Mouse (Mus musculus) forebrain, embryonic 15.5 days (tissue): ENCODE measurements around the gene Irgq. TPM values are rescaled to one million over a fixed set of nuclear protein-coding genes. Genes with fewer than 3 reads are reported as not detected.
A peak's percentile ranks its signal among the peaks of the same experiment; 100 is the strongest.
"Not testable (repeated sequence)": the region's sequence is repeated elsewhere in the genome, so short reads cannot be mapped to it uniquely, and the experiment has no call there.

ENCODE experiments used
- ATAC-seq: fragments of 200-750 bp; cut with Nextera tagmentation; replicated peaks from 2 replicates; pipeline ENCODE4 v1.8.0; 2017; ENCODE audit warnings: mild to moderate bottlenecking, moderate TSS enrichment, moderate library complexity
- H3K27ac ChIP-seq: fragments of 300-500 bp; sonication (generic); replicated peaks from 2 replicates; pipeline ENCODE4 v1.5.1; 2015; ENCODE audit warnings: mild to moderate bottlenecking, inconsistent platforms
- H3K27me3 ChIP-seq: fragments of 300-500 bp; sonication (generic); 2 replicates; pipeline ENCODE4 v1.6.1; 2015; ENCODE audit warnings: inconsistent platforms
- H3K36me3 ChIP-seq: fragments of 300-500 bp; sonication (generic); 2 replicates; pipeline ENCODE4 v1.6.1; 2015; ENCODE audit warnings: mild to moderate bottlenecking, inconsistent platforms
- H3K4me1 ChIP-seq: fragments of 300-500 bp; sonication (generic); 2 replicates; pipeline ENCODE4 v1.6.1; 2015; ENCODE audit warnings: inconsistent platforms
- H3K4me2 ChIP-seq: fragments of 300-500 bp; sonication (generic); replicated peaks from 2 replicates; pipeline ENCODE4 v1.6.1; 2015; ENCODE audit warnings: mild to moderate bottlenecking, inconsistent platforms
- H3K4me3 ChIP-seq: fragments of 300-500 bp; sonication (generic); 2 replicates; pipeline ENCODE4 v1.5.1; 2015; ENCODE audit warnings: mild to moderate bottlenecking, inconsistent platforms
- H3K9ac ChIP-seq: fragments of 300-500 bp; sonication (generic); replicated peaks from 2 replicates; pipeline ENCODE4 v1.6.1; 2015; ENCODE audit warnings: mild to moderate bottlenecking, inconsistent platforms
- H3K9me3 ChIP-seq: fragments of 300-500 bp; sonication (generic); 2 replicates; pipeline ENCODE4 v1.6.1; 2016; ENCODE audit warnings: inconsistent platforms
- whole genome bisulfite sequencing: fragments of 180-500 bp; shearing (Covaris S2); methylation state at CpG from one replicate; pipeline ENCODE4 v1.1.7; 2015; ENCODE audit warnings: mixed read lengths; 5-methylcytosine and 5-hydroxymethylcytosine counted together
- polyA plus RNA-seq: library from polyadenylated mRNA; unstranded; fragments of >200 nt; fragmentation: Nextera tagmentation; extraction: Ambion mirVana; gene quantifications from 2 replicates; pipeline ENCODE4 v1.2.1, GENCODE M21; 2015

Gene Irgq
- polyA plus RNA-seq = 29.3 and 29.5 TPM in 2 replicates

DNA sequence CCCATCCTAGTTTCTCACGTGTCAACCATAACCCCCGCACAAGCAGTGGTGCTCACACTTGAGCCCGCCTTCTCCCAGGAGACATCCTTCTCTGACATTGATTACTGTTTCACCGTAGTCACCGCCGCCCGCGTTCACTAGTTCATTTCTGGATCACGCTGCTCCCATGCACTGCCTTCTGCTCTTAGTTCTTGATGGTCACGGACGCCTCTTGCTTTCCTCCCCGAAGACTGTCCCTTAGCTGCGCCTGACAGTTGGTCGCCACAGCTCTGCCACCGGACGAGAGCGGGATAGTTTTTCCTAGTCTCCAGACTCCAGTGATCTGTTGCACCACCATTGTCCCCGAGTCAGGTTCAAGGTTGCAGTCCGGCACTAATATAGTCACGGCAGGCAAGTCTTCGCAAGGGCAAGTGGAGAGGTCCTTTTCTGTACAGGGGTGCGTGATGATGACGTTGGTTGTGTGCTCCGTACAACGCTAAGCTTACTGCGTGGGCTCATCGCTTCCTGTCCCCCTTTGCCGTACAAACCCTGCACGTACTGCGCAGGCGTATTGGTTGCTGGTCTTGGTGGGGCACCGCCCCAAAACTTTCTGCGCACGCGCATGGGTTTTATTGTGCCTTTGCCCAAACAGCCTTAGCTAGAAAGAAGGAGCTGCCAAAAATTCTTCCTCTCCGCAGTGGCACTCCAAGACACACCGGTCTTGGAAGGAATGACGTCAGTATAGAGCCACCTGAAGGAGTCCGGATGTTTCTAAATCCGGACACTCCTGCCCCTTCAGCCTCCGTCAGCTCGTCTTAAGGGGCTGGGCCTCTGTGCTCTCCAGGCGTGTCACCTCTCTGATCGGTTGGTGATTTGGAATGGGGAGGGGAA is at the start of gene Irgq:
Gene Irgq (plus strand): TSS at position 628 of the 870 bp plus-strand sequence.
- Histone ChIP-seq H3K27ac (peak within 1 kb of the TSS; percentile 93), H3K4me1 (peaks cover 53% of the 10 kb centered on the region), H3K9ac (peak within 1 kb of the TSS; percentile 82), H3K27me3 (no peaks in the 10 kb centered on the region), H3K9me3 (no peaks in the 10 kb centered on the region), H3K4me3 (peak within 1 kb of the TSS; percentile 57), H3K36me3 (peaks cover 22% of the 10 kb centered on the region), H3K4me2 (peak within 1 kb of the TSS; percentile 64)
- under 1% methylated on average over 44 of the region's 44 CpGs for WGBS
- peak; percentile 94 for ATAC-seq

DNA sequence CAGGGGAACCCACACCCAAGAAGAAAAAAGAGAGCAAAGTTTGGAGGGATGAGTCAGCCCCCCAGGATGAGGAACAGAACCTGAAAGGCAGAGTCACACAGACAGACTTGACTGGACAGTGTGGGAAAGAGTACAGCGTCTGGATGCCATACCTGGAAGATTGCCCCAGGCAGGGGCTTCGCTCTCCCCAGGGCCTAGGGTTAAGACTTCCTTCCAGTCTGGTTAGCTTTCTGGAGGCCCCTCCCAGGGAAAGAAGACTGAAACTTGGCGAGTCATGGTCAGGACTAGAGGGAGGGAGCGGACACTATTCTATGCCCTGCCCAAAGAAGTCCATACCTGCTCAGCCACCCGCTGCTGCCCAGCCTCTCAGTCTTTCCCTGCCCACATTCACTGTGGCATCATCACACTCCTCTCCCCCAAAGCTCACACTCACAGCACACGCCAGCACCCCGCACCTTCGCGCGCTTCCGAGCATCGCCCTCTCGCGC is 49.5 kb upstream of the Irgq start:
- H3K36me3 ChIP-seq = no peaks in the 10 kb centered on the region
- peak; percentile 42 for ATAC-seq
- H3K4me3 ChIP-seq = peak overlapping the region; percentile 85
- peak overlapping the region; percentile 79 for H3K4me2 ChIP-seq
- peaks cover 54% of the 10 kb centered on the region for H3K4me1 ChIP-seq
- no peaks in the 10 kb centered on the region for H3K27me3 ChIP-seq
- WGBS = 14% methylated on average over 14 of the region's 14 CpGs
- H3K27ac ChIP-seq = peak overlapping the region; percentile 84
- peak overlapping the region; percentile 92 for H3K9ac ChIP-seq
- no peaks in the 10 kb centered on the region for H3K9me3 ChIP-seq

DNA sequence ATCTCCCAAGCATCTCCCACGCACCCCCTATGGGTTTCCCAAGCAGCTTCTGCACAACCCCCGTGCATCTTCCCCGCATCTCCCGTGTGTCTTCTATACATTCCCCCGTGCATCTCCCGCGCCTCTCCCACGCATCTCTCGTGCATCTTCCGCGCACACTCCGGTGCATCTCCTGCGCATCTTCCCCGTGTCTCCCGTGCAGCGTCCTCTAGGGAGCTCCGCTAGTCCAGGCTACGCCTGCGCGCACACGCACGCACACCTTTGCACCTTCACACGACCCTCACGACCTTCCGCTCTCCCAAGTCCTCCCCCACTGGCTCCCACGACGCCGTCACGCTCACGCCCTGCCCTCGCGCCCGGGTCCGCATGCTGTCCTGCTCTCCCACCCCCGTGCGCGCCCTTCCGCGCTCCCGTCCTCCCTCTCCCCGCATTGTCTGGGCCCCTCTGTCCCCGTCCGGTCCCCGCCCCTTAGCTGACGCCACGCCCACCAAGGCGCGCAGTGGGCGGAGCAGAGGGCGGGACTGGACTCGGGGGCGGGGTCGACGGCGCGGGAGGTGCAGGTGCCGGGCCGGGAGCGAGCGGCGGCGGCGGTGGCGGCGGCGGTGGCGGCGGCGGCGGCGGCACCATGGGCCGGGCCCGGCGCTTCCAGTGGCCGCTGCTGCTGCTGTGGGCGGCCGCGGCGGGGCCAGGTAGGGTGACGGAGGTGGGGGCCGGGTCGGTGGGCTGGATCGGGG is 48.8 kb upstream of the Irgq start, which contains the start of gene Cadm4:
Gene Cadm4 (plus strand): TSS at position 550 of the 734 bp plus-strand sequence.
- H3K9me3 ChIP-seq = no peaks in the 10 kb centered on the region
- H3K9ac ChIP-seq = peak within 1 kb of the TSS; percentile 92
- no peaks in the 10 kb centered on the region for H3K27me3 ChIP-seq
- peaks cover 60% of the 10 kb centered on the region for H3K4me1 ChIP-seq
- H3K27ac ChIP-seq = peak within 1 kb of the TSS; percentile 84
- WGBS = under 1% methylated on average over 72 of the region's 83 CpGs
- H3K36me3 ChIP-seq = no peaks in the 10 kb centered on the region
- peak; percentile 83 for ATAC-seq
- peak within 1 kb of the TSS; percentile 79 for H3K4me2 ChIP-seq
- peak within 1 kb of the TSS; percentile 85 for H3K4me3 ChIP-seq

DNA sequence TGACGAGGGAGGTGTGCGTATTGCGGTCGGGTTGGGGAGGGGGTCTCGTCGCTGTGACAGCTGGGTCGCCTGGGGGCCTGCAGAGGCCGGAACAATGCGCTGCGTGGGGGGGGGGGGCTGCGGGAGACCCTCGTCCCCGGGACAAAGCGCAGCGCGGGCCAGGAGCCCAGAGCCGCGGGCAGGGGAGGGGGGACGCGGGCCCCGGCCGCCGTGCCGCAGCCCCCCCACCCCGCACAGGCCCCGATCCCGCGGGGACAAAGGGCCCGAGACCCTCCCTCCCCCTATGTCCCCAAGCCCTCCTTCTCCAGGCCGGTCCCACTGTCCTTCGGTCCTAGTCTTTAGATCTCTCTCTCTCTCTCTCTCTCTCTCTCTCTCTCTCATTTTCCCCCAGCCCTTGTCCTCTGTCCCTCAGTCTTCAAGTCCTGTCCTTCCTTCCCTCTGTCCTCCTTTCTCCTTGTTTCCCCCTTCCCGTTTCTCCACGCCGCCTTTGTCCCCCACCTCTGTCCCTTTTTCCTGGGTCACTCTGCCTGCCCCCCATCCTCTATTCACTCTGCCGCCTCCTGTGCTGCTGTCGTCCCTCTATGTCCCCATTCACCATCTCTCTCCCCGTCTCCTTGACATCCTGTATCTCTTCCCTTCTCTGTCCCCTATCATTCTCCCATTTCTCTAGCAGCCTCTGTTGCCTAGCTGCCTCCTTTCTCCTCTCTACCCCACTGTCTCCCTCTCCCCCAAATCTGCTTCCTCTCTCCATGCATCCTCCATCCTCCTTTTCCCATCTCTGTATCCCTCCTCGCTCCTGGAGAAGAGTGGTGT is 48.1 kb upstream of the Irgq start:
- Histone ChIP-seq H3K4me1 (peaks cover 67% of the 10 kb centered on the region), H3K9ac (peak overlapping the region; percentile 92), H3K9me3 (no peaks in the 10 kb centered on the region), H3K4me2 (peak overlapping the region; percentile 79), H3K4me3 (peak overlapping the region; percentile 85), H3K27me3 (no peaks in the 10 kb centered on the region), H3K36me3 (no peaks in the 10 kb centered on the region), H3K27ac (peak overlapping the region; percentile 84)
- ATAC-seq = no peak; the same call in 1 of the 2 replicates
- 2% methylated on average over 18 of the region's 38 CpGs for WGBS

DNA sequence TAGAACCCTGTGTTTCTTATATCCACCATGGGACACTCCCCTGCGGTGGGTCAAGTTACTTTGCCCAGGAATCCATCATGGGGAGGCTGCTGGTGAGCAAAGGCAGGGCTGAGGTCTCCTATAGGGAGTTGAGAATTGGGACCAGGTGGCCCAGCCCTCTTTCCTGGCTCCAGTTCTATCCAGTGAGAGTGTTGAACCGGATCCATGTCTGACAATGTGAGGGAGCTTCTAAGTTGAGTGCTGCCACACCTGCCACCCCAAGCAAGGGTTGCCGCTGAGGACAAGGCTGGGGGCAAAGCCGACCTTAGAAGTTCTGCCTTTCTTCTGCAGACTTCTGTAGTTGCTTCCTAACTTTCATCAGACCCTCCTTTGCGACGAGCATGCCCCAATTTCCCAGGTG is 47.2 kb upstream of the Irgq start:
- peak overlapping the region; percentile 79 for H3K4me2 ChIP-seq
- peak overlapping the region; percentile 92 for H3K9ac ChIP-seq
- WGBS = 49% methylated on average over 6 of the region's 6 CpGs
- H3K4me1 ChIP-seq = peaks cover 76% of the 10 kb centered on the region
- H3K36me3 ChIP-seq, H3K27ac ChIP-seq, H3K9me3 ChIP-seq, H3K27me3 ChIP-seq, ATAC-seq: not testable (repeated sequence)
- H3K4me3 ChIP-seq = peak overlapping the region; percentile 85

DNA sequence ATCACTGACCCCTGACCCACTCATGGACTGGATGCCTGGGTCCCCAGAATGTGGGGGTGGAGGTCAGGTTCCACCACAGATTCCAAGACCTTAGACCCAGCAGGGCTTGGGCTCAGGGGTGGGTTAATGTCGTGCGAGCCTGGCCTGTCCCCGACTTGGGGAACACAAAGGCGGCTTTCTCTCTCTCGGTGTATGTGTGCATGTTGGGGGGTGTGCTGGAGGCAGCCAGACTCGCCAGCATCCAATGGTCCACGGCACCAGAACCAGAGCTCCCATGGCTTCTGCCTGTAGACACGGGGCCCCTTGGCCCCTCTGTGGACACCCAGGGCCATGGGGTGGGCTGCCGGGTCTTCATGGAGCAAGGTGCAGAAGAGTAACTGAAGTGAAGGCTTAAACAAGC is 45.0 kb upstream of the Irgq start:
- Histone ChIP-seq H3K4me2 (peak overlapping the region; percentile 79), H3K4me3 (peak overlapping the region; percentile 32), H3K27me3 (no peaks in the 10 kb centered on the region), H3K9ac (peak overlapping the region; percentile 52; the same call in 1 of the 2 replicates), H3K27ac (peak overlapping the region; percentile 80), H3K36me3 (peaks cover 11% of the 10 kb centered on the region), H3K4me1 (peaks cover 71% of the 10 kb centered on the region), H3K9me3 (no peaks in the 10 kb centered on the region)
- no peak for ATAC-seq
- 72% methylated on average over 9 of the region's 9 CpGs for WGBS

DNA sequence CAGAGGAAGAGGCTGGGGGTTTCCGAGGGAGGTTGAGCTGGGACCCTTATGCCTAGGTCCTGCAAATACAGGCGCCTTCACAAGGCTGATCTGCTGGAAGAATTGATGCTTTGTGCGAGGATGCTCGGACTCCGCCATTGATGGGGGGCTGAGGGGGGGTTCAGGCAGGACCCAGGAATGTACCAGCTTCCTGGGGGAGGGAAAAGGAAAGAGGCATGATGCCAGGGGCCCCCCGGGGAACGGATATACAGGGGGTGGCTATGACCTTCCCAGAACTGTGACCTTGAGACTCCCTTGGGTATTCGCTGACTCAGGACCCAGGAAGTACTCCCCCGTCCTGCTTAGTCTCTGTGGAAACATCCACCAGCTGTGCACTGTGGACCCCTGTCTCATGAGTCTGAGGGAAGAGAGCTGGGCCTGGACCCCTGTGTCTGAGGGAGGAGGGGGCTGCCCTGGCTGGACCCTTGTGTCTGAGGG is 43.8 kb upstream of the Irgq start:
- Histone ChIP-seq H3K27me3 (no peaks in the 10 kb centered on the region), H3K9me3 (no peaks in the 10 kb centered on the region), H3K27ac (peak overlapping the region; percentile 80), H3K4me3 (peak overlapping the region; percentile 32), H3K4me2 (peak overlapping the region; percentile 79), H3K9ac (peak overlapping the region; percentile 52), H3K4me1 (peaks cover 61% of the 10 kb centered on the region), H3K36me3 (peaks cover 11% of the 10 kb centered on the region)
- 25% methylated on average over 9 of the region's 9 CpGs for WGBS
- peak; percentile 51 for ATAC-seq

DNA sequence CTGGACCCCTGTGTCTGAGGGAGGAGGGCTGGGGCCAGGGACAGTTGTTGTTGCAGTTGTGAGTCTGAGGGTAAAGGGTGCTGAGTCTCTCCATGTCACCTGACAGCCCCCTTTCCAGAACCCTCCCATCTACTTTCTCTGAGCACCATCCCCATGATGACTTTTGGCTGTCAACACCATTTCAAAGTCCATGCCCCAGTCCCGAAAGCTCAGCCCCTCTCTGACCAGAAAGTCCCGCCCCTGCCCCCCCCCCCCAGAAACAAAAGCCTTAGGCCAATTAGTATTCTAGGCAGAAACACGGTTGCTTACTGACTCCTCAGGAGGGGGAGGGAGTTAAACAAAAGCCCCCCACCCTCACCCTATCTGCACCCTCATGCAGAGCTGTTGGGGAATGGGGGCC is 43.1 kb upstream of the Irgq start:
- peak overlapping the region; percentile 32; the same call in 1 of the 2 replicates for H3K4me3 ChIP-seq
- H3K4me2 ChIP-seq = peak overlapping the region; percentile 79
- H3K9ac ChIP-seq = 0 out of 2 replicates have a peak overlapping the region, but pooled peaks have one; percentile 40
- 3% methylated on average over 3 of the region's 3 CpGs for WGBS
- peak overlapping the region; percentile 80 for H3K27ac ChIP-seq
- peaks cover 61% of the 10 kb centered on the region for H3K4me1 ChIP-seq
- no peak for ATAC-seq
- no peaks in the 10 kb centered on the region for H3K9me3 ChIP-seq
- peaks cover 11% of the 10 kb centered on the region for H3K36me3 ChIP-seq
- no peaks in the 10 kb centered on the region for H3K27me3 ChIP-seq

DNA sequence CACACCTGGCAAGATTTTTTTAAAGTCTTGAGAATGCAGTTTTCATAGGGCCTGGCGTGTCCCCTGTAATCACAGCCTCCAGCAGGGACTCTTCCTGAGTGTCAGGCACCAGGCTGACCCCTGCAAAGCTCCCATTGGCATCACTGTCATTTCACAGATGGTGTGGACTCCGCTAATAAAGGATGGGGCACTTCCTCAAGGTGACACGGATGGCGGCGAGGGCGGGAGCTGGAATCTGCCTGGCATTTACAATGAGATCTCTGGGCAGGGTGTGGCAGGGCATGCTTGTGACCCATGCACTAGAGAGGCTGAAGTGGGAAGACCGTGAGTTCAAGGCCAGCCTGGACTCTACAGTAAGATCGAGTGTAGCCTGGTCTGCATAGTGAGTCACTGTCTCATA is 42.2 kb upstream of the Irgq start:
- peaks cover 55% of the 10 kb centered on the region for H3K4me1 ChIP-seq
- no peak overlapping the region for H3K4me3 ChIP-seq
- H3K9me3 ChIP-seq = no peaks in the 10 kb centered on the region
- peak overlapping the region; percentile 11; the same call in 1 of the 2 replicates for H3K27ac ChIP-seq
- no peak overlapping the region for H3K4me2 ChIP-seq
- H3K9ac ChIP-seq = no peak overlapping the region
- H3K36me3 ChIP-seq = peaks cover 11% of the 10 kb centered on the region
- H3K27me3 ChIP-seq = no peaks in the 10 kb centered on the region
- 86% methylated on average over 8 of the region's 8 CpGs for WGBS
- no peak for ATAC-seq

DNA sequence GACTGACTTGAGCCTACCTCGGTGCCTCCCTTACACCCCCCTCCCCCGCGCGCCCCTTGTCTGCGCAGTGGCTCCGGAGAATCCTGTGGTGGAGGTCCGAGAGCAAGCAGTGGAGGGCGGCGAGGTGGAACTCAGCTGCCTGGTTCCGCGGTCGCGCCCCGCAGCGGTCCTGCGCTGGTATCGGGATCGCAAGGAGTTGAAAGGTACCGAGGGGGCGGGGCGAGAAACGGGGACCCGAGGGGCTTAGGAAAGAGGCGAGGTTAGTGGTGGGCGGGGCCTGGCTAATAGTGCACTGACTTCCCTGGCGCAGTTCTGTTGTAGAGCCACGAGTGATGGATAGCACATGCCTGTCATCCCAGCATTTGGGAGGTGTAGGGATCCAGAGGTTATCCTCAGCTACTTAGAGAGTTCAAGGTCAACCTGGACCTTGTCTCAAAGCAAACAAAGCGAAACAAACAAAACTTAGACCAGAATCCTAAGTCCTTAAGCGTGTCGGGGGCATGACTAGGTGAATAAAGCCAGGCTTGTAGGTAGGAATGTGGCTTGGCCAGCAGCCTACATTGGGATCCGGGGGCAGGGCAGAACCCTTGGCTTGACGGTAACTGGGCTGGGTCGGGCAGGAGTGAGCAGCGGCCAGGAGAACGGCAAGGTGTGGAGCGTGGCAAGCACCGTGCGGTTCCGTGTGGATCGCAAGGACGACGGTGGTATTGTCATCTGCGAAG is 30.5 kb upstream of the Irgq start:
- 24% methylated on average over 43 of the region's 43 CpGs for WGBS
- no peak overlapping the region for H3K4me3 ChIP-seq
- ATAC-seq = no peak
- H3K9me3 ChIP-seq = no peaks in the 10 kb centered on the region
- peaks cover 38% of the 10 kb centered on the region for H3K36me3 ChIP-seq
- peaks cover 17% of the 10 kb centered on the region for H3K4me1 ChIP-seq
- H3K4me2 ChIP-seq = 0 out of 2 replicates have a peak overlapping the region, but pooled peaks have one; percentile 10
- H3K27ac ChIP-seq = no peak overlapping the region
- H3K27me3 ChIP-seq = no peaks in the 10 kb centered on the region
- no peak overlapping the region for H3K9ac ChIP-seq

DNA sequence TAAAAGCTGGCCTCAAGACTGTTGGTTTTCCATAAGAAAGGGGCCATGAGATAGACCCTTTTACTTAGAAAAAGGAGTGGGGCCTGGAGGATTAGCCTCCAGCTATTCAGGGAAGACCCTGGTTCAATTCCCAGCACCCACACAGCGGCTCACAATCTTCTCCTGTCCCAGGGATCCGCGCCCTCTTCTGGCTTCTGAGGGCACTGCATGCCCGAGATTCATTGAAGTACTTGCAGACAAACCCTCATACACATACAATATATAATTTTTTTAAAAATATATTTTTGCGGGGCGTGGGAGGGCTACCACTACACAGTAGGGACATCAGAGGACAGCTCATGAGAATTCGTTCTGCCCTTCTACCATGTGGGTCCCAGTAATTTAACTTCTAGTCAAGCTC is 29.6 kb upstream of the Irgq start:
- 45% methylated on average over 7 of the region's 7 CpGs for WGBS
- Histone ChIP-seq H3K9ac (no peak overlapping the region), H3K36me3 (peaks cover 38% of the 10 kb centered on the region), H3K4me2 (no peak overlapping the region), H3K4me1 (peaks cover 26% of the 10 kb centered on the region), H3K4me3 (no peak overlapping the region), H3K9me3 (no peaks in the 10 kb centered on the region), H3K27ac (no peak overlapping the region), H3K27me3 (no peaks in the 10 kb centered on the region)
- ATAC-seq = no peak
